Mouse (Mus musculus): ENCODE data around the gene Ltbp4.

DNA sequence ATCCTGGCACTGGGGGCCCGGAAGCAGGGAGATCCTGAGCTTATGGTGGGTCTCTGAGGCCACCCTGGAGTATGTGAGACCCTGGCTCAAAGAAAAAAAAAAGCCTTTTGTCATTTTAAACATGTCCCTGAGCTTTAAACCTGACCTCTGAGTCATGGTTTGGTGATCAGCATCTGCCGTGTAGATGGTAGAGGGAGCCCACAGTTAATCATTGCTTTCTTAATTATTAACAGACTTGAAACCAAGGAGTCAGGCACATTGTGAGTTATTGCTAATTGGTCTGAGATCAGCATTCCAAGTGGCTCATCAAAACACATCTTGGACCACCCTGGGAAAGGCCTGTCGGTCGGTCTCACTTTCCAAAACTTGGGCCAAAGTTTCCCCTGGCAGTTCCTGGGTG lies 55.3 kb downstream of the Ltbp4 start:
- no peak for TF ChIP-seq POLR2A (IDR thresholded peaks at IDR 0.05; ENCODE audit: borderline replicate concordance, insufficient read depth, low read length)
- TF ChIP-seq CTCF (IDR thresholded peaks at IDR 0.05; ENCODE audit: borderline replicate concordance, insufficient read depth, low read depth, low read length), result no peak

Measured in cerebellum, adult 2 months (tissue).